Mouse (Mus musculus): ENCODE measurements at regions not wholly inside any gene's neighbourhood (a gene's known extent, or its start where the extent isn't known, plus 50 kb on each side); places are given as distances from the start of the nearest gene placed in this dataset.

DNA sequence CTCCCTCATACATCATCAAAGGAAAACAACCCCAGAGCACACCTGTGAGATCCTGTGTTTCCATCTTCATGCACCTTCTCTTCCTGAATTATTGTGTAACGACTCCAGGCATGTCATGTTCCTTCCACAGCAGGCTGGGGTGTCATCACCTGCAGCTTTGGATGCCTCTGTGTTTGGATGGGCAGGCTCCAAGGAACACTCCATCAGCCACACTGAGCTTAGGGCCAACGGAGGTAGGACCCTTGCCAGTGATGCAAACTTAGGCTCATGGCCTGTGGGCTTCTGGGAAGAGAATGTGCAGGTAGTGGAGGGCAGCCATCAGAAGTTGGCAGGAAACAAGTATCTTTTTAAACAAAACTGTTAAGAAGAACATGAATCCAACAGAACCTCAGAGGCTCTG, 109.8 kb downstream of the Fam76b start:
- H3K9me3 ChIP-seq (replicated peaks) = no peaks in the 10 kb centered on the region
- no peak for DNase-seq (ENCODE audit: low spot score)
- 88% methylated on average over 2 of the region's 2 CpGs for WGBS
- no peak overlapping the region for H3K4me3 ChIP-seq
- no peaks in the 10 kb centered on the region for H3K4me1 ChIP-seq
- H3K27me3 ChIP-seq (ENCODE audit: low read depth, poor library complexity, severe bottlenecking) = no peaks in the 10 kb centered on the region
- H3K36me3 ChIP-seq = no peaks in the 10 kb centered on the region
- H3K27ac ChIP-seq = no peak overlapping the region

DNA sequence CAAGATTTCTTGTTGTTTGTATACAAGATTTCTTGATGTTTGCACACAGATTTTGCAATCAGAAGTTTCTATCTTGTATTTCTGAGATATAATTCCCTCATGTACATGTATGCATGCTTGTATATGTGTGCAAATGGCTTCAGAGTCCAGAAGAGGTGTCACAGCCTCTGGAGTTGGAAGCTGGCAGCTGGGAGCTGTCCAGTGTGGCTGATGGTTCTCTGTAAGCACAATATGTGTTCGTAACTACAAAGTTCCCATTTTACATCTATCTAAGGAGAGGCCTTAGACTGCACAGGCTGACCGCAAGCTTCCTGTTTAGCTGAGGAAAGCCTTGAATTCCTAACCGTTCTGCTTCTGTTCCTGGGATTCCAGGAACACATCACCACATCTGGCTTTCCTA, 119.0 kb downstream of the Fam76b start:
- Histone ChIP-seq H3K27ac (no peak overlapping the region), H3K9me3 (replicated peaks) (no peaks in the 10 kb centered on the region), H3K36me3 (no peaks in the 10 kb centered on the region), H3K4me1 (no peaks in the 10 kb centered on the region), H3K27me3 (ENCODE audit: low read depth, poor library complexity, severe bottlenecking) (no peaks in the 10 kb centered on the region), H3K4me3 (no peak overlapping the region)
- 81% methylated on average over 3 of the region's 3 CpGs for WGBS
- no peak for DNase-seq (ENCODE audit: low spot score)

DNA sequence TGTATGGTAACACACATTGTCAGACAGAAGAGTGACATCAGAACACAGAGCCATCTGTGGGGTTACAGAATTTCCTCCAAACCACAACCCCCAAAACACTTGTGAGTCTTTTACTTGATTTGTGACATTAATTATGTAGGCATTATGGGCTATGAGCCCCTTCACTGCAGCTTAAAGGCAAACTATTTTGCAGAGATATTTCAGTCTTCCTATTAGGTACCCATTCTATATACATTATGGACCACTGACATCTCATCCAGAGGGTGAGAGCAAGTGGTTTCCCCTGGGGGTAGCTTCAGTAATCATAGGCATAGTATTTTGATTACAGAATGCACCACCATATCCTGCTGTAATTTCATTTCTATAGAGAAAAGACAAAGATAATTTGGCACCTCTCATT, 124.6 kb downstream of the Fam76b start:
- H3K9me3 ChIP-seq (replicated peaks) = no peaks in the 10 kb centered on the region
- DNase-seq (ENCODE audit: low spot score) = no peak
- H3K4me3 ChIP-seq = no peak overlapping the region
- no peaks in the 10 kb centered on the region for H3K4me1 ChIP-seq
- H3K27ac ChIP-seq = no peak overlapping the region
- H3K27me3 ChIP-seq (ENCODE audit: low read depth, poor library complexity, severe bottlenecking) = no peaks in the 10 kb centered on the region
- H3K36me3 ChIP-seq = no peaks in the 10 kb centered on the region

DNA sequence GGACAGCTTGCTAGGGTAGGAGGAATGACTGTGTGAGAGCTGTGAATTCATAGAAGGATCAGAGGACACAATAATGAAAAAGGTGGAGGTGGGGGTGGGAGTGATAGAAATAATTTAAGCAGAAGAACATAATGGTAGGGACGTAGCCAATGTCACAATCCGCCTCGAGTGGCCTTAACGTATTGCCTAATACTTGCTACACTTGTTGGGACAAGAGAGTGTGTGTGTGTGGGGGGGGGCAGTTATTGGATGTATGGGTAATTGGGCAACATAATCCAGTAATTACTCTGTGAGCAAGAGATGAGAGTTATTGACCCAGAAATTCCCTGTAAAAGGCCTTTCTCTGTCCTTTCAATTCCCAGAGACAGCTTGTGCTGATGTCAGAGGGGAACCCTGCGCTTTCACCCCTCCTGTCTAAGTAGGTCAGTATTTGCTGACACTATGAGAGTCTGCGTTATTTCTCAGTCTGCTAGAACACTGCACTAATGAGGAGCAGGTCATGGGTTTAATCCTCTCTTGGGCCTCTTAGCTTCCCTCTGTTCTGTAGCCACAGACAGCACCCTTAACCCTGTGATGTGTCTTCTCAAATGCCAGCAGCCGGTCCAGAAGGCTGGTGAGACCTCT, 135.7 kb downstream of the Fam76b start:
- no peak overlapping the region for H3K4me3 ChIP-seq
- WGBS = 81% methylated on average over 7 of the region's 7 CpGs
- no peaks in the 10 kb centered on the region for H3K27me3 ChIP-seq (ENCODE audit: low read depth, poor library complexity, severe bottlenecking)
- DNase-seq (ENCODE audit: low spot score) = no peak
- no peaks in the 10 kb centered on the region for H3K4me1 ChIP-seq
- H3K36me3 ChIP-seq = no peaks in the 10 kb centered on the region
- H3K27ac ChIP-seq = no peak overlapping the region
- H3K9me3 ChIP-seq (replicated peaks) = no peaks in the 10 kb centered on the region

DNA sequence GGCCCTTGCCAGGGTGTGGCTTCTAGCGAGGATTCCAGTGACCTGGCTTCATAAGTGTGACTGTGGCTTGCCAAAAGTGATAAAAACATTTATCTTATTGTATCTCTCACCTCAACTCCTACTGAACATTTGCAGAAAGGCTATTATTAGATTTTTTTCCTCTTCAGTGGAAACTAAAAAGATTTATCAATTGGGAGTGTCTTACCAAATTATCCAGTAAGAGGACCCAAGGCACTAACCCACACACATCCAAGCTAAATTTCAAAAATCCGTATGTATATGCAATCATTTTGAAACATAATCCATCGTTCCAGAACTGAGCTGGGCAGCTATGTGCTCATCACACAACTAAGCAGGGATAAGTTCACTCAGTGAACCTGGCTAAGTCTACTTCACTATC, 136.3 kb downstream of the Fam76b start:
- WGBS = 82% methylated on average over 3 of the region's 3 CpGs

DNA sequence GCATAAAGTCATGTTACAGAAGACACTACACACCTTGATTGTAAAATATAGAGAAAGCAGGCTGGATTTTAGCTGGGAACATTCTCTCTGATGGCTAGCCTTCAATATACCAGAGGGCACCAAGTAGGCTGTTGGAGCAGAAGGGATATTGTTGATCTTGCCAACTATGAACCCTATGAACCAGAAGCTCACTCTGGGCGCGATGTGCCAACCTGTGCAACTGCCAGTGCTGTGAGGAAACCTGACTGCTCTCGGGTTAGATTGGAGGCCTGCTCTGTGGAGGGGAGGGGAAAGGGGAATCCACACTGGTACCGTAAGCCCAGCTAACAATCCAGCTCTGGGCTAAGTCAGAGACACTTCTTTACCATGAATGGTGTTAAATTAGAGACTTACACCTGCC, 136.7 kb downstream of the Fam76b start:
- Histone ChIP-seq H3K27ac (no peak overlapping the region), H3K4me1 (no peaks in the 10 kb centered on the region), H3K9me3 (replicated peaks) (no peaks in the 10 kb centered on the region), H3K4me3 (no peak overlapping the region), H3K27me3 (ENCODE audit: low read depth, poor library complexity, severe bottlenecking) (no peaks in the 10 kb centered on the region), H3K36me3 (no peaks in the 10 kb centered on the region)
- no peak for DNase-seq (ENCODE audit: low spot score)
- 90% methylated on average over 4 of the region's 4 CpGs for WGBS

More for the DNA sequence above, 136.3 kb downstream of the Fam76b start:
- DNase-seq (ENCODE audit: low spot score) = no peak
- Histone ChIP-seq H3K9me3 (replicated peaks) (no peaks in the 10 kb centered on the region), H3K4me3 (no peak overlapping the region), H3K27ac (no peak overlapping the region), H3K27me3 (ENCODE audit: low read depth, poor library complexity, severe bottlenecking) (no peaks in the 10 kb centered on the region), H3K36me3 (no peaks in the 10 kb centered on the region), H3K4me1 (no peaks in the 10 kb centered on the region)

DNA sequence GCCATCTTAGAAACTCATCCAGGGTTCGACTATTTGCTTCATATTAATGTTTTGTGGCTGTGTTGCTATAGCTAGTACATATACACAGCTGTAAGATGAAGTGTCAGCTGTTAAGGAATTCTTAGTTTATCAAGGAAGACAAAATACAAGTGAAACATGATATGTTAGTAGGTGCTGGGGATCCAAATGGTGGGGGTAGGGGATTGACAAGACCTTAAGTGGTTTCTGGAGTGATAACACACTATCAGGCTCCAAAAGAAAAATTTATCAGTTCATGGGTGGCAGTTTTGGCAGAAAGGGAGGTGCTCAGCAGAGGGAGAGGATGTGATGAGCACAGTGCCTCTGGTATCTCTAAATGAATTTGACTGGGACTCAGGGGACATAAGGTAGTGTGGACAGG, 138.7 kb downstream of the Fam76b start:
- no peak for DNase-seq (ENCODE audit: low spot score)
- no peaks in the 10 kb centered on the region for H3K36me3 ChIP-seq
- no peak overlapping the region for H3K4me3 ChIP-seq
- 82% methylated on average over 1 of the region's 1 CpGs for WGBS
- no peaks in the 10 kb centered on the region for H3K27me3 ChIP-seq (ENCODE audit: low read depth, poor library complexity, severe bottlenecking)
- H3K4me1 ChIP-seq = no peaks in the 10 kb centered on the region
- H3K9me3 ChIP-seq (replicated peaks) = no peaks in the 10 kb centered on the region
- H3K27ac ChIP-seq = no peak overlapping the region

DNA sequence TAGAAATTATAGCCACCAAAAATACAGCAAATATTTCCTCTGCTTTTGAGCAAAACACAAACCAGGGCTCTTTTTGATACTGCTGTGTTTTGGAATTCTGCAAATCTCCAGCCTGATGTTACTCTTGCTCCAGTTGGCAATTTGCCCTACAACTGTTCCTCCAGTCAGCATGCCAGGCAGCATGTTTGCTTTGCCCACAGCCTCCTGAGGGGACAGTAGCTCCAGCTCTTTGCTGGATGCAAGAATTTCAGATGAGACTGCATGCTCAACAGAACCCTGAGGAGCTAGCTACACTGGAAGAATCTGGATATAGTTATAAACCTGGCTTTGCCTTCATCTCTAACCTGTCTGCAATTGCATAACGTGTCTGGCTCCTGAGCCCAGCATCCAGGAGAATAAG, 141.7 kb downstream of the Fam76b start:
- Histone ChIP-seq H3K27ac (no peak overlapping the region), H3K9me3 (replicated peaks) (no peaks in the 10 kb centered on the region), H3K4me3 (no peak overlapping the region), H3K36me3 (no peaks in the 10 kb centered on the region), H3K27me3 (ENCODE audit: low read depth, poor library complexity, severe bottlenecking) (no peaks in the 10 kb centered on the region), H3K4me1 (no peaks in the 10 kb centered on the region)
- 73% methylated on average over 1 of the region's 1 CpGs for WGBS
- DNase-seq (ENCODE audit: low spot score) = no peak

DNA sequence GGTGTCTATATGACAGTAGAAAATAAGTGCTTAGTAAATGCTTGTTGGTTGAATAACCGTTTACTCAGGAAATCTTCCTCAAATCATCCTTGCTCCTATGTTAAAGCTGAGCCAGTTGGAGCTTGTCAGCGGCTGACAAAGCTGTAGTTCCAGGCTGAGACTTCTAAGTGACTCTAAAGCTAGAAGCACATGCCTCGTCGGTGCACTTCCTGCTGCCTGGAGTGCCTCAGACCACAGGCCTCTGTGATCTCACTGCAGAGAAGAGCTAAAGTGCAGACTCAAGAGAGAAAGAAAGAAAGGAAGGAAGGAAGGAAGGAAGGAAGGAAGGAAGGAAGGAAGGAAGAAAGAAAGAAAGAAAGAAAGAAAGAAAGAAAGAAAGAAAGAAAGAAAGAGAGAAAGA, 146.1 kb downstream of the Fam76b start:
- no peaks in the 10 kb centered on the region for H3K9me3 ChIP-seq (replicated peaks)
- no peaks in the 10 kb centered on the region for H3K27me3 ChIP-seq (ENCODE audit: low read depth, poor library complexity, severe bottlenecking)
- no peaks in the 10 kb centered on the region for H3K4me1 ChIP-seq
- H3K4me3 ChIP-seq = no peak overlapping the region
- no peak overlapping the region for H3K27ac ChIP-seq
- WGBS = 72% methylated on average over 4 of the region's 4 CpGs
- DNase-seq (ENCODE audit: low spot score) = no peak
- no peaks in the 10 kb centered on the region for H3K36me3 ChIP-seq

DNA sequence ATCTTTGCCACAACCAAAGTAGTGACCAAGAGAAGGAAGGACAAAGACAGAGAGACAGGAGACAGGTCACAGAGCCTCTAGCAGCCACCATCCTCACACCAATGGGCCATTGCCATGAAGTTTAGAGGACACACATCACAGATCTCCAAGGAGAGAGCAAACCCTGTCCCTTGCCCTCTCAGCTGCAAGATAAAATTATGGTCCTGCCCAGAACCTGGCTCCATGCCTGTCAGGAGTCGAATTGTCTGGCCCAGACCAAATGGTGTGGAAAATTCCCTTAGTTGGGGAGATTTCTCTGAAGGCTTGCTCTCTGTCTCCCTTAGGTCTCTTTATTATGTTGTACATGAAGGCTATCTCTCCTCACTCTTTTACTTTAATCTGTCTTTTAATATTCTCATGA, 147.4 kb downstream of the Fam76b start:
- Histone ChIP-seq H3K36me3 (no peaks in the 10 kb centered on the region), H3K9me3 (replicated peaks) (no peaks in the 10 kb centered on the region), H3K4me1 (no peaks in the 10 kb centered on the region), H3K27me3 (ENCODE audit: low read depth, poor library complexity, severe bottlenecking) (no peaks in the 10 kb centered on the region), H3K27ac (no peak overlapping the region), H3K4me3 (no peak overlapping the region)
- WGBS = 81% methylated on average over 1 of the region's 1 CpGs
- no peak for DNase-seq (ENCODE audit: low spot score)

DNA sequence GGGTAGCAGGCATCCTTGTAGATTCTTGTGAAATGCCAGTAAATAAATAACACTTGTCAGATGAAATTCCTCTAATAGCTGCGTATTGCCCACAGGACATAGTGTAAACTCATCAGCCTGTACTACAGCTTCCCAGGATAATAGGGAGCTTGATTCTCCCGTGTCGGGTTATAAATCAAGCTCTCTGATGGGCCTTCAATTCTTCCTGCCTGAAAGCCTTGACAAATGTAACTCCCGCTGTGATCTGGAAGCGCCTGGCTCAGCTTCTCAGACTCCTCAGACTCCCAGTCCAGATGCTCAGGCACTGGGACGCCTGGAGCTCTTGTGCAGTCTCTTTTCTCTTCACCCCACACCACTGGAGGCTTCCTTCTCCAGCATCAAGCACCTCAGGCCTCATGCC, 151.3 kb downstream of the Fam76b start:
- no peaks in the 10 kb centered on the region for H3K4me1 ChIP-seq
- no peaks in the 10 kb centered on the region for H3K9me3 ChIP-seq (replicated peaks)
- no peak overlapping the region for H3K4me3 ChIP-seq
- H3K36me3 ChIP-seq = no peaks in the 10 kb centered on the region
- no peak for DNase-seq (ENCODE audit: low spot score)
- H3K27me3 ChIP-seq (ENCODE audit: low read depth, poor library complexity, severe bottlenecking) = no peaks in the 10 kb centered on the region
- WGBS = 37% methylated on average over 6 of the region's 6 CpGs
- no peak overlapping the region for H3K27ac ChIP-seq

DNA sequence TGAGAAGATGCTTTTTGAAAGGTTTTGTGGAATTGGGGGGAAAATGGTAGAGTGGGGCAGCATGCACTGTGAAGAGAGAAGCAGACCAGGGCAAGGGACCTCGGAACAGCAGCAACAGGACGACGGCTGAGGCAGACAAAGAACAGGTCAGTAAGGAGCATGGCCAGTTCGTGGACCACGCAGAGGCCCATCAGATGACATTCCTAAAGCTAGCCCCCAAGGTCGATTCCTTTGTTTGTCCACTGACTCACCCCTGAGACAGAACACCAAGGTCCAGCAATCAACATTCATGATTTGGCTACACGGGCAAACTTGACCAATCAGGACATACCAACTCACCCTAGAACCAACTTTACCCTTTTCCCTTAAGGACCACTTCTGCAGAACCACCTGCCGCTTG, 160.0 kb downstream of the Fam76b start:
- 93% methylated on average over 8 of the region's 8 CpGs for WGBS
- H3K4me1 ChIP-seq = no peaks in the 10 kb centered on the region
- no peak overlapping the region for H3K27ac ChIP-seq
- no peak for DNase-seq (ENCODE audit: low spot score)
- no peaks in the 10 kb centered on the region for H3K36me3 ChIP-seq
- no peak overlapping the region for H3K4me3 ChIP-seq
- H3K9me3 ChIP-seq (replicated peaks) = no peaks in the 10 kb centered on the region
- H3K27me3 ChIP-seq (ENCODE audit: low read depth, poor library complexity, severe bottlenecking) = no peaks in the 10 kb centered on the region

DNA sequence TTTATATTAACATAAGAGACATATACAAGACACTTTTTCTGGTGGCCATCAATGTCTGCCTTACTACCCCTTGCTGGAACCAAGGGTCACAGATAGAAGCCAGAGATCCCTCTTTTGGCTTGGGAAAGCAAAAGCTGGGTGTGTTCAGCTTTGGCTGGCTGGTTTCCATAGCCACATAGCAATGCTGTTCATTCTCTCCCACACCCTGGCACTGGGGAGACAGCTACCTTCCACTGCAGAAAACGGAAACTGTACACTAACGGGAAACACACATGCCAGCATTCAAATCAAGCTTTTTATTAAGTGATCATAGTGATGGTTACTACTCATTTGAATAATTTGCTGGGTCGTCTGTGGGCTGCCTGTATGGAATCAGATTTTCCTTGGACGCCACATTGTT, 161.4 kb downstream of the Fam76b start:
- Histone ChIP-seq H3K4me3 (no peak overlapping the region), H3K9me3 (replicated peaks) (no peaks in the 10 kb centered on the region), H3K36me3 (no peaks in the 10 kb centered on the region), H3K27me3 (ENCODE audit: low read depth, poor library complexity, severe bottlenecking) (no peaks in the 10 kb centered on the region), H3K4me1 (no peaks in the 10 kb centered on the region), H3K27ac (no peak overlapping the region)
- DNase-seq (ENCODE audit: low spot score) = no peak
- 77% methylated on average over 4 of the region's 4 CpGs for WGBS

DNA sequence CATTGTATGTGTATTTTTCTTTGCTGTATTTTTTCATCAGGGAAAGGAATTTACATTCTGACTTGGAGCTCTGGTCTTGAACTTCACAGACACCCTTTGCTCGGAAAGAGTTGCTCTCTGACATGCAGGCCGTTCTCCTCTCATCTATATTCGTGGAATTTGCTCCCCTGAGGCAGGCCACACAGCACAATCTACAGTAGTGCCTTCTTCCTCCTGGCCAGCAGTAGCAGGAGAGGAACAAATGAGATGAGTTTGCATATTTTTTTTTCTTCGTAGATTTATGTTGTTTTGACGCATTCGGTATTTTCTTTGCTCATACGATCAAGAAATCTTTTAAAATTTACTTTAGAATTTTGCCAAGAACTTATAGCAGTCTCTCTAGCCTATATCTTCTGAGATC, 163.4 kb downstream of the Fam76b start:
- Histone ChIP-seq H3K36me3 (no peaks in the 10 kb centered on the region), H3K27me3 (ENCODE audit: low read depth, poor library complexity, severe bottlenecking) (no peaks in the 10 kb centered on the region), H3K27ac (no peak overlapping the region), H3K4me3 (no peak overlapping the region), H3K4me1 (no peaks in the 10 kb centered on the region), H3K9me3 (replicated peaks) (no peaks in the 10 kb centered on the region)
- no peak for DNase-seq (ENCODE audit: low spot score)
- 76% methylated on average over 7 of the region's 7 CpGs for WGBS

All from limb, embryonic 10.5 days (tissue).